14 mouse cellular contexts compared by ENCODE assay signal in the genomic region with DNA sequence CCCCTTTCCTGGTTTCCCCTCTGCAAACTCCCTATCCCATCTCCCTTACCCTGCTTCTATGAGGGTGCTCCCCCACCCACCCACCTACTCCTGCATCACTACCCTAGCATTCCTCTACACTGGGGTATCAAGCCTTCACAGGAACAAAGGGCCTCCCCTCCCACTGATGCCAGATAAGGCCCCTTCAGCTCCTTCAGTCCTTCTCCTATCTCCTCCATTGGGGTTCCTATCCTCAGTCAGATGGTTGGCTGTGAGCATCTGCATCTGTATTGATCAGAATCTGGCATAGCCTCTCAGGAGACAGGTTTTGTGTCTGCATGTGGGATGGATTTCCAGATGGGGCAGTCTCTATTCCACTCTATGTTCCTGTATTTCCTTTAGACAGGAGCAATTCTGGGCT.
"Had no signal": no experiment of that assay in that cellular context is flagged by ENCODE, and none has a peak within 500 bp of the region (broad histone marks: within the 10 kb centered on the region; RNA-seq: fewer than 3 reads in every experiment).

No protein-coding gene starts in this region.

- H3K27ac ChIP-seq: midbrain, embryonic 10.5 days; midbrain, embryonic 12.5 days; neural tube, embryonic 12.5 days had no signal

- H3K36me3 ChIP-seq: midbrain, embryonic 10.5 days; midbrain, embryonic 12.5 days; neural tube, embryonic 12.5 days had no signal

- H3K4me2 ChIP-seq: lung, embryonic 14.5 days; midbrain, embryonic 12.5 days; neural tube, embryonic 12.5 days had no signal

- H3K4me3 ChIP-seq: midbrain, embryonic 10.5 days; midbrain, embryonic 12.5 days; myocyte; neural tube, embryonic 12.5 days had no signal

- DNase-seq: lung, adult 18-20 months; lung, embryonic 14.5 days; lung, postnatal 10 days; lung, postnatal 4 days; midbrain, embryonic 14.5 days; right cerebral cortex, postnatal 14 days; thymus, adult 18-20 months; thymus, postnatal 14 days; thymus, postnatal 36 days had no signal

- H3K9ac ChIP-seq: lung, embryonic 14.5 days; midbrain, embryonic 12.5 days; neural tube, embryonic 12.5 days had no signal

- H3K27me3 ChIP-seq: midbrain, embryonic 12.5 days; neural tube, embryonic 12.5 days had no signal

- ATAC-seq: midbrain, embryonic 16.5 days had no signal

- H3K4me1 ChIP-seq: midbrain, embryonic 10.5 days; midbrain, embryonic 12.5 days; neural tube, embryonic 12.5 days had no signal

- H3K9me3 ChIP-seq: midbrain, embryonic 10.5 days; midbrain, embryonic 12.5 days; neural tube, embryonic 12.5 days had no signal
